ENCODE assay signal across 8 mouse cellular contexts in genomic region chr1:133421975-133422570, GRCm38 (mm10). TPM values are rescaled to one million over a fixed set of nuclear protein-coding genes. Genes with fewer than 3 reads are reported as not detected.
DNase-seq lines count a peak whose midpoint lies in the region; ATAC-seq and TF ChIP-seq lines count a peak whose summit lies in the region.

No protein-coding gene starts in this region.

- DNase-seq in lung, embryonic 14.5 days = peak; percentile 14
- no peak for DNase-seq in lung, postnatal 25 days (ENCODE audit: low spot score)
- no peak for DNase-seq in forebrain, embryonic 14.5 days (ENCODE audit: low spot score)
- no peak for DNase-seq in limb, embryonic 11.5 days (ENCODE audit: low spot score)
- no peak for DNase-seq in retina, postnatal 1 day
- no peak for DNase-seq in gastrocnemius, postnatal 25 days

- no peaks in the 10 kb centered on the region for H3K36me3 ChIP-seq in lung, embryonic 14.5 days (ENCODE audit: insufficient read depth)
- H3K36me3 ChIP-seq in forebrain, embryonic 14.5 days (ENCODE audit: control insufficient read depth, insufficient read depth, low read length) = no peaks in the 10 kb centered on the region
- no peaks in the 10 kb centered on the region for H3K36me3 ChIP-seq in limb, embryonic 11.5 days (ENCODE audit: control insufficient read depth, insufficient read depth, low read length)

- 31% methylated on average over 16 of the region's 16 CpGs for WGBS in lung, embryonic 14.5 days
- 45% methylated on average over 16 of the region's 16 CpGs for WGBS in forebrain, embryonic 14.5 days
- WGBS in limb, embryonic 11.5 days = 46% methylated on average over 16 of the region's 16 CpGs
- 47% methylated on average over 16 of the region's 16 CpGs for WGBS in olfactory bulb, adult 2 months

- peak overlapping the region; percentile 98 for H3K4me2 ChIP-seq in lung, embryonic 14.5 days
- peak overlapping the region; percentile 100 for H3K4me2 ChIP-seq in forebrain, embryonic 14.5 days (ENCODE audit: low read length)
- H3K4me2 ChIP-seq in limb, embryonic 11.5 days (ENCODE audit: low read depth, severe bottlenecking) = peak overlapping the region; percentile 99

- peaks cover 19% of the 10 kb centered on the region for H3K4me1 ChIP-seq in lung, embryonic 14.5 days (ENCODE audit: insufficient read depth)
- H3K4me1 ChIP-seq in forebrain, embryonic 14.5 days (ENCODE audit: control insufficient read depth, insufficient read depth, low read length) = peaks cover 6% of the 10 kb centered on the region; the same call in 1 of the 2 replicates
- H3K4me1 ChIP-seq in limb, embryonic 11.5 days (ENCODE audit: control insufficient read depth, insufficient read depth, low read length) = peaks cover 21% of the 10 kb centered on the region
- peaks cover 15% of the 10 kb centered on the region for H3K4me1 ChIP-seq in olfactory bulb, adult 2 months (ENCODE audit: control insufficient read depth, insufficient read depth, low read length)

- no peak overlapping the region for H3K27ac ChIP-seq in lung, embryonic 14.5 days (ENCODE audit: low read depth)
- H3K27ac ChIP-seq in forebrain, embryonic 14.5 days (ENCODE audit: low read depth, low read length) = no peak overlapping the region
- H3K27ac ChIP-seq in limb, embryonic 11.5 days (replicated peaks; ENCODE audit: low read depth, low read length) = no peak overlapping the region
- no peak overlapping the region for H3K27ac ChIP-seq in olfactory bulb, adult 2 months (ENCODE audit: insufficient read depth, low read depth, low read length)

- H3K9ac ChIP-seq in lung, embryonic 14.5 days = peak overlapping the region; percentile 77
- peak overlapping the region; percentile 79 for H3K9ac ChIP-seq in forebrain, embryonic 14.5 days (ENCODE audit: low read length)
- H3K9ac ChIP-seq in limb, embryonic 11.5 days (ENCODE audit: low read length) = peak overlapping the region; percentile 84

- peak overlapping the region; percentile 76 for H3K4me3 ChIP-seq in lung, embryonic 14.5 days (ENCODE audit: low read depth, low read length)
- H3K4me3 ChIP-seq in forebrain, embryonic 14.5 days (ENCODE audit: low read depth, low read length) = peak overlapping the region; percentile 73
- peak overlapping the region; percentile 74 for H3K4me3 ChIP-seq in limb, embryonic 11.5 days (ENCODE audit: low read depth, low read length)
- H3K4me3 ChIP-seq in olfactory bulb, adult 2 months (ENCODE audit: insufficient read depth, low read depth, low read length) = peak overlapping the region; percentile 56

- H3K9me3 ChIP-seq in lung, embryonic 14.5 days (ENCODE audit: low read depth, low read length) = no peaks in the 10 kb centered on the region
- H3K9me3 ChIP-seq in forebrain, embryonic 14.5 days (replicated peaks; ENCODE audit: control insufficient read depth, low read length) = no peaks in the 10 kb centered on the region
- H3K9me3 ChIP-seq in limb, embryonic 11.5 days (ENCODE audit: control insufficient read depth, low read length) = no peaks in the 10 kb centered on the region

- no peaks in the 10 kb centered on the region; the same call in 1 of the 2 replicates for H3K27me3 ChIP-seq in lung, embryonic 14.5 days (ENCODE audit: insufficient read depth, low read length)
- no peaks in the 10 kb centered on the region for H3K27me3 ChIP-seq in forebrain, embryonic 14.5 days (replicated peaks; ENCODE audit: control insufficient read depth, insufficient read depth, low read length)
- H3K27me3 ChIP-seq in limb, embryonic 11.5 days (ENCODE audit: control insufficient read depth, insufficient read depth, low read length) = no peaks in the 10 kb centered on the region; the same call in 1 of the 2 replicates

- TF ChIP-seq POLR2A in olfactory bulb, adult 2 months (IDR thresholded peaks at IDR 0.05; ENCODE audit: insufficient read depth, low read depth, low read length) = no peak

- ATAC-seq in lung, embryonic 14.5 days (ENCODE audit: insufficient read depth) = no peak
- ATAC-seq in forebrain, embryonic 14.5 days = no peak
- ATAC-seq in limb, embryonic 11.5 days (ENCODE audit: insufficient number of reproducible peaks, low FRiP score, low TSS enrichment, low read depth) = no peak
- no peak for ATAC-seq in frontal cortex, adult (ENCODE audit: low TSS enrichment)

- peak; percentile 17; the same call in 1 of the 2 replicates for TF ChIP-seq CTCF in lung, embryonic 14.5 days (IDR thresholded peaks at IDR 0.05; ENCODE audit: low read depth)
- TF ChIP-seq CTCF in olfactory bulb, adult 2 months (IDR thresholded peaks at IDR 0.05; ENCODE audit: insufficient read depth, low read depth, low read length) = no peak

RNA-seq across cellular contexts. Expression of gene Sox13, which starts 2.1 kb away (rescaled TPM):
- polyA plus RNA-seq in lung, embryonic 14.5 days (2014; fragmentation: Nextera tagmentation; extraction: Ambion mirVana) = 7.8 and 9.4 TPM in 2 replicates
- polyA plus RNA-seq in forebrain, embryonic 14.5 days (2014; fragmentation: Nextera tagmentation; extraction: Ambion mirVana) = 4.2 and 4.3 TPM in 2 replicates
- polyA plus RNA-seq in limb, embryonic 11.5 days (2014; fragmentation: Nextera tagmentation; extraction: Ambion mirVana) = 5.7 and 6.0 TPM in 2 replicates
- polyA plus RNA-seq in olfactory bulb, adult 2 months (2012; ENCODE audit: insufficient read depth, insufficient read length, low replicate concordance, missing spikeins) = not detected in 2 replicates
- total RNA-seq in gastrocnemius, postnatal 25 days (2021) = 1 to 10 TPM; 7.8 to 8.0 TPM

RNA-seq across cellular contexts. Expression of gene Etnk2, which starts 58.7 kb away (rescaled TPM):
- polyA plus RNA-seq in lung, embryonic 14.5 days (2014; fragmentation: Nextera tagmentation; extraction: Ambion mirVana) = 2.8 and 3.7 TPM in 2 replicates
- 4.2 and 5.0 TPM in 2 replicates for polyA plus RNA-seq in forebrain, embryonic 14.5 days (2014; fragmentation: Nextera tagmentation; extraction: Ambion mirVana)
- polyA plus RNA-seq in limb, embryonic 11.5 days (2014; fragmentation: Nextera tagmentation; extraction: Ambion mirVana) = 1.0 and 1.3 TPM in 2 replicates
- not detected in 2 replicates for polyA plus RNA-seq in olfactory bulb, adult 2 months (2012; ENCODE audit: insufficient read depth, insufficient read length, low replicate concordance, missing spikeins)
- under 1 TPM in 1 of 2 experiments, not detected in 1; 0.13 TPM for total RNA-seq in gastrocnemius, postnatal 25 days (2021)
